Mouse (Mus musculus): Measurements from ENCODE around the gene Taar9.
A peak's percentile ranks its signal among the peaks of the same experiment; 100 is the strongest.
"Not testable (repeated sequence)": the region's sequence is repeated elsewhere in the genome, so short reads cannot be mapped to it uniquely, and the experiment has no call there.

Gene Taar9

DNA sequence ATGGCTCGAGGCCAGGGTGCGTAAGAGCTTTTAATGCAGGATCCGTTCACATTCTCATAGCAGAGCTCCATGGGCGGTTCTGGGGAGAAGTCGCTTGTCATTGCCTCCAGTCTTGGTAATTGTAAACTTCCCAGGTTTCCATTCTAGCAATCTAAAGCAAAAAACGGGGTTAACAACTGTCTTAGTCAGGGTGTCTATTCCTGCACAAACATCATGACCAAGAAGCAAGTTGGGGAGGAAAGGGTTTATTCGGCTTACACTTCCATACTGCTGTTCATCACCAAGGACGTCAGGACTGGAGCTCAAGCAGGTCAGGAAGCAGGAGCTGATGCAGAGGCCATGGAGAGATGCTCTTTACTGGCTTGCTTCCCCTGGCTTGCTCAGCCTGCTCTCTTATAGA lies at the start of gene Taar9:
Taar9 (minus strand) TSS at position 101 of the 400 bp plus-strand sequence.
- not testable (repeated sequence) for DNase-seq (ENCODE audit: low read depth, low spot score)

DNA sequence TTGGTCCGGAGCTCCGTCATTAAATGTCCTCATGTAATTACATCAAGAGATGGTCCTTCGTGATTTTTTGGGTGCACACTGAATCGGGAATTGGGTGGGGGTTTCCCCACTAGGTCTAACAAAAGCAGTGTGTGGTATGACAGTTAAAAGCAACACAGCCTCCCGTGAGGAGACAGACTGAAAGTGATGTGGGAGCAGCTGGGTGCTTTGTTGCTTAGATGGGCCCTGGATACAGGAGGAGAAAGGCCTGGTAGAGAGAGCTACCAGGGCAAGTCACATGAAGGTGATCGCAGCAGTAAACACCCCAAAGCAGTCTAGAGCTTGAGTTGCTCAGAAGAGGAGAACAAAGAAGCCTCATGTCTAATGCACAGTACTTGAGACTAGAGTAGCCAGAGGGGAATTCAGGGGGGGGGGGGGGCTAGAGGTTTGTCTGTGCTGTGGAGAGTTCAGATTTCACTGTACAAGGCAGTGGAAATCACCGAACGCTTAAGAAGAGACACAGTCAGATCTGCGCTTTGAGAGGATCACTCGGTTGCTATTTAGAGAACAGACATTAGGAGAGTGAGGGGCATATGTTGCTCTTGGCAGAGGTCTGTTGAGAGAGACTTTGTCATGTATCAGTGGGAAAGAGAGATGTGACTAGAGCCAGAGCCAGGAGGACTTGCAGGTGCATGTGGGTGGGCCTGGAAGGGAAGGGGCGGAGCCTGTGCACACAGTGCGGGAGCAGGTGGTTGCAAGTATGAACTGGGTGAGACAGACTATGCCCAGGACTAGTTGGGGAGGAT lies 49.3 kb upstream of the Taar9 start:
- no peak for DNase-seq (ENCODE audit: low read depth, low spot score)

DNA sequence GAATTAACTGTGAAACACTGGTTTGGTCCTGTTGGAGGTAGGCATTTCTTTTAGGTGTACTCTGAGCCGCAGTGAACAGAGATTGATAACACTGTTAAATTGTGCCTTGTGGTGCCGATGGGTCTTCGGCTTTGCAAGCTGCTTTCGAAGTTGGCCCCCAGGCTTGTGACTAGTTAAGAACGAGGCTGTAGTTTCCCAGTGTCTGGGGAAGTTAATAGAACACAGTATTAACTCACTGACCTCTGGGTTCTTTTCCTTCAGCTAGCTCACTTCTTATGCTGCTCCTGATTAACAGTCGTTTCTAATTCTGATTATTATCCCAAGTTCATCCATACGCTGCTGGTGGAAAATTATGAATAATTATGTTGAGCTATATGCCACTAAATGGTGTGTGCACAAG lies 40.8 kb upstream of the Taar9 start:
- no peak for DNase-seq (ENCODE audit: low read depth, low spot score)

DNA sequence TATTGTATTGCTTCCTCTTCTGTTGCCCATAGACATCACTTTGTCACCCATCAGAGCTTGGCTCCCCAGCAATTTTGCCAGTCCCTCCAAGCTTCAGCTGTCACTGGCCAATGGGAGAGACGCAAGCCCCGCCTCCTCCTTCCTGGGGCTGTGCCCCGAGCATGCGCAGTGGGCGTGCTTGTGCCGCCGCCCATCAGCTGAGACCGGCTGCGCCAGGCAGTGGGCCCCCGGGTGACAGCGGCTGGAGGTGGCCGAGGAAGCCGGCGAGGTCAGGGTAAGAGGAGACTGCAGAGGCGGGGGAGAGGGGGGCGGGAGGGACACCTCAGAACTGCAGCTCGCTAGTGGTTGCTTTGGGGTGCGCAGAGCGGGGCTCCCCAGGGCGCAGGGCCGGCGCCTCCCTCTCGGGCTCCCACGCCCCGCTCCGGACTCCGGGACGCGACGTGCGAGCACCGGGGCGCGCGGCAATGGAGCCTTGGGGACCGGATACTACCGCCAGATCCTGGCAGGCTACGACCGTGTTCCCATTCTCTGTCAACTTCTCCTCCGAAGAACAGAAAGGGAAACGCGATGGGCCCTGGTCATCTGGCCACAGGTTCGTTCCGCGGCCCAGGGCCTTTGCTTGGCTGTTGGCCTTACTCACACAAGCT lies 39.9 kb upstream of the Taar9 start, which contains the start of gene Stx7:
Stx7 (plus strand) TSS at position 168 of the 647 bp plus-strand sequence.
- DNase-seq (ENCODE audit: low read depth, low spot score) = peak; percentile 83

DNA sequence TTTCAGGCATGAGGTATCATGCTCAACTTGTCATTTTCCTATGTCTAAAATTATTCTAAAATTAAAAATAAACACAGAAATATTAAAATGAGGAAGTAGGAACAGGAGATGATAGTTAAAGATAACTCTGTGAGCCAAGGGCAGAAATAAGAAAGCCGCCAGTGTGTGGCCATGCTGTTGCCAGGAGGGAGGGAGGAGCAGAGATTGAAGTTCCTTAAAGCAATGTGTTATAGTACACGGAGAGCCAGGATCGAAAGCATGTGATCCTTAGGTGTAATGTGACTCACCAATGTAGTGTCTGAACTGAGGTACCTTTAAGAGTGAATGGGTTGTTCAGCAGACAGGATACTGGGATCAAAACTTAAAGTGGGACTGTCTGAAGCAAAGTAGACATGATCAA lies 33.4 kb upstream of the Taar9 start:
- no peak for DNase-seq (ENCODE audit: low read depth, low spot score)

DNA sequence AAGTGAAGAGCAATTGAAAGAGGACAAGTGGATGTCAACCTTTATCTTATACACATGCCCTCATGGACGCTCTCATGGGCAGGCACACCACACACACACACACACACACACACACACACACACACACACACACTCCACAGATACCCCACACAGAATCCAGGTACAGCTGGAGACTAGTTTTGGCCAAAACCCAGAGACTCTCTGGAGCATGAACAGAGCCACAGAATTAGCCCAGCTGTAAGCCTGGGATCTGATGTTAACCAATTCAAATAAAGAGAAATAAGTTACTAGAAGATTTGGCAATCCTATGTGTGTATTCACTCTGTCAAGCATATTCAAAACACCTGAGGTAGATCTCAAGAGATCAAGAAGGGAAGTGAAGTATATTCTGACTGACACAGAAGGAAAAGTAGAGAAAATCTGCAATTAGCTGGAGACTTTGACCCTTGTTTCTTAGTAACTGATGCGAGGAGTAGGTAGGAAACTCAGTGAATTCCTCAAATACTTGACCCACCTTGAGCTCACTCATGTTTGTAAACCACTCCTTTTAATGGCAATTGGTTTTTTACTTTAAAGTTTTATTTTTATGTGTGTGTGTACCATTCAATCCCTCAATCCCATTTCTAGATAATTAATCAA lies 29.4 kb upstream of the Taar9 start:
- no peak for DNase-seq (ENCODE audit: low read depth, low spot score)

DNA sequence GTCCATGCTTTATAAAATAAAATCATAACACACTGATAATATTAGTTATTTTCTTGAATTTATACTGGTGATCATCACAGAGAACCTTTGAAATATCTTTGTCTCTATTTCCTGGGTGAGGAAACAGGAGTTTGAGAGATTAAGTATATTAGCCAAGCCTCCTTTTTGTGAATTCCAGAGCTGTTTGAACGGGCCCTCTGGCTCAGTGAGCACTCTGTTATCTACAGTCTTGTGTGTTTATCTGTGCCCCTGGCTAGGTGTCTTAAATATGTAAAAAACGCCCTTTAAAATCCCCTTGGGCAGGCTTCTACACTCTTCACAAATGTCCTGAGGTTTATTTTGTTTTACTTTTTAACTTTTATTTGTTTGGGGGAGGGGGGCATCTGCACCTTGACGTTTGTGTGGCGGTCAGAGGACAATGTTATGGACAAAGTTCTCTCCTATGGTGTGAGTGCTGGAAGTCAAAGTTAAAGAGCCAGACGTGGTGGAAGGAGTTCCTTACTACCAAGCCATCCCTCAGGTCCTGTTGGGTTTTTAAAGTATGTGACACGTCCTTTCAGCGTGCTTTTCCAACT lies 24.8 kb upstream of the Taar9 start:
- DNase-seq (ENCODE audit: low read depth, low spot score) = no peak

DNA sequence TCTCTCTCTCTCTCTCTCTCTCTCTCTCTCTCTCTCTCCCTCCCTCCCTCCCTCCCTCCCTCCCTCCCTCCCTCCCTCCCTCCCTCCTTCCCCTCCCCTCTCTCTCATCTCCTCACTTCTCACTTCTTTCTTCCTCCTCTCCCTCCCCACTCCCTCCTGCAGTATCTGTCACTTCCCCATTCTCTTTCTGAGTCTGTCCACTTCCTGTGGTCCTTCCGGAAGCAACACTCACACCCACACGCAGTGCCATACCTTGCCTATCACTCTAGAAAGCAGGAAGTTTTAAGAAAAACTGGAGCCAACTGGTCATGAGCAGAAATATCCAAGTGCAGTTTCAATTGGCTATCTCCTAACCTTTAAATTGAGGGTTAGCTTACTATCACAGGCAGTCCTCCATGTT lies 23.8 kb upstream of the Taar9 start:
- DNase-seq (ENCODE audit: low read depth, low spot score) = no peak

DNA sequence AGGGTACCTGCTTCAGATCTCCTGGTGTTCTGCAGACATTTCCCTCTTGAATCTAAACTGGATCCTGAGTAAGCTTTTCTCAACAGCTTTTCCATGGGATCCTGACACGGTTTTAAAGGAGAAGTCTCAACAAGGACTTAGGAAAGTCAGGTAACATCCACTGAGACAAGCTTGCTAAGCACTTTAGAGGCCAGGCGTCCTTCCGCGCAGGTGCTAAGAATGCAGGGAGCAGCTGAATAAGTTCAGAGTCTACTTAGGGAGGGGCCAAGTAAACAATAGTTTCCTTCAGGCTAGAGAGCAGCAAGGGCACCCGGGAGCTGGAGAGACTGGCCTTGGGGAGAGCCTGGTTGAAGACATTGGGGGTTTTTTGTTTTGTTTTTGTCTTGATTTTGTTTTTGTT lies 22.9 kb upstream of the Taar9 start:
- no peak for DNase-seq (ENCODE audit: low read depth, low spot score)

DNA sequence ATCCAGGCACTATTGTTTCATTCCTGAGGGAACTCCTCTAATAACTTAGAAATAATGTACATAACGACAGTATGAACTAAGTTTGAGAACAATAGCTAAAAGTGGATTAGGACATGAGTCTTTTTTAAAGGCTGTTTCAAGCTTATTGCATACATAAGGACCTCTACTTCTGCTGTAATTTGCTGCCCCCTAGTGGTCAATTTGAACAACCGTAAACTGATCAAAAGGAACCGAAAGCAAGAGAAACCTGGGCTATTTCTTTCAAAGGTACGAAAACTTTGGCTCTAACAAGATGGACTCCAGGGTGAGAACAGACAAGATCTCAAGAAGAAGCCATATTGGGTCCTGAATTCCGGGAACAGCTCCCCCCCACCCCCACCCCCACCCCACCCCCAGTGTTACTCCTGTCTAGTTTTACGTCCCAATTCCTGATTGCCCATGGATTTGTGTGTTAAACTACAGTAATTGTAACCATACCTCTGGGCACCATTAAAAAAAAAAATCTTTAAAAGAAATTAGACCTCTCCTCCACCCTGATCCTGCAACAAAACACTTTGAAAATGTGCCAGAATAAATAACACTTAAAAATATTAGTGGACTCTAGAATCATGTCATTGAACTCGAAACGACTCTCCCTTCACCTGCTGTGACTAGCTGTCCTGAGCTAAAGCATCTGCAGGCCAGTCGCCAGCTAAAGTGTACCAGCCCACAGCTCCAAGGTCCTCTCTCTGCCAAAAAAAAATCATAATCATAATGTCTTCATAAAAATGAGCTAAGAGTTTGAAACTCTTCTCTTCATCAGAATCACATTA lies 22.3 kb upstream of the Taar9 start:
- DNase-seq (ENCODE audit: low read depth, low spot score) = peak; percentile 40

DNA sequence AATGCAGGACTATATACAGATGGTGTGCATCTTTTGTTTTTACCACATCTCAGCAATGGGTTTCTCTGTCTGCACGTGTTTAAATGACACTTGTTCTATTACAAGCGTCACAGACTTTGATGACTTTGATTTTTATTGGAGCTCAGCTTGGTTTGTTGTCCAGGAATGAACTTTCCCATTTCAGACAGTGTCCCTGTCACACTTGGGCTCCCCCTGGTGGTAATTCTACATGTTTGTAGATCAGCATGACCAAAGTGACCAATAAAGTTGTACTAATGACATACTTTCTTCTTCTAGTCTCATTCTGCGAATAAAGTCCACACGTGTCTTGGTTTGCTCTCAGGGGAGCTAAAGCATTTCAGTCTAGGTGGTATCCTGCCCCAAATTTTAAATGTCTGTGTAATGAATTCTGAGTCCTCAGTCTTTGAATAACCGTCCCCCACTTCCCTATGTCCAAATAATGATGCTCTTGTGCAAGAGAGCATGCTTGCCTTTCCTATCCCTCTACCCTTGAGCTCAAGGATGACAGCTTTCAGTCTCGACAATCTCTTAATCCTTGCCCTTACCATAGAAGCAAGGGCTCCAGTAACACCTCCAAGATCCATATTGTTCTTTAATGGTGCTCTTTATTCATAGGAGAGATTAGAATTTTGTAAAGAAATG lies 1.9 kb upstream of the Taar9 start:
- DNase-seq (ENCODE audit: low read depth, low spot score) = peak; percentile 34

DNA sequence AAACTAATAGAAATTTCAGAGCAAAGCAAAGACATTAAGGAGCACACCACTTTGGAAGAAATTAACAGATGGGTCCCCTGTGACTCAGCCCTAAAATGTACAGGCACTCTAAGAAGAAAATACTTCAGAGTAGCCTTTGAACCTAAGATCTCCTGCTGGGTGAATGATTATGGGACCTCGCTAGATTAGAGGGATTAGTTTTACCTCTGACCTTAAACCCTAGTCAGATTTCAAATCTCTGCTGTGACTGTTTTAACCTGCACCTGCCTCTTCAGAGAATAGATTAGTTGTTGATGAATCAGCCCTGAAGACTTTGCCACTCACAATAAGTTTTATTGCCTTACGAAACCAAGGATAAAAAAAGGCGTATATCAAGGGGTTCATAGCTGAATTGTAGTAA lies 1.1 kb downstream of the Taar9 start:
- no peak for DNase-seq (ENCODE audit: low read depth, low spot score)

DNA sequence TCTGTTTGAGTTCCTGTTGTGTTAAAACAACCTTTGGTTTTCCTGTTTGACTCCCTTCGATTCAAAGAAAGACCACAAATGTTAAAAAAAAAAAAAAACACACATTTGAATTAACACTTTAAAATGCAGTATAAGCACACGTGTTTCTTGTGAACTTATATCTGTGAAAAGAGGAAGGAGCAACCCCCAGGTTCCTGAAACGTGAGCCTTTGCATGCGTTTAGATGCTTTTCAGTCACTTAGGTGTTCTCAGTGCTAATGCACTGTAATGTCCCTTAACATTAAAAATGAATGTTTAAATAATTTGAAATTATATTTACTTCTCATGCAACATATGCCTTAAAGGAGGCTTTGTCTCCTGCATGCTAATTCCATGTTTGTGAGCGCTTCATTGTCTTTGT lies 1.6 kb downstream of the Taar9 start:
- DNase-seq (ENCODE audit: low read depth, low spot score) = no peak

DNA sequence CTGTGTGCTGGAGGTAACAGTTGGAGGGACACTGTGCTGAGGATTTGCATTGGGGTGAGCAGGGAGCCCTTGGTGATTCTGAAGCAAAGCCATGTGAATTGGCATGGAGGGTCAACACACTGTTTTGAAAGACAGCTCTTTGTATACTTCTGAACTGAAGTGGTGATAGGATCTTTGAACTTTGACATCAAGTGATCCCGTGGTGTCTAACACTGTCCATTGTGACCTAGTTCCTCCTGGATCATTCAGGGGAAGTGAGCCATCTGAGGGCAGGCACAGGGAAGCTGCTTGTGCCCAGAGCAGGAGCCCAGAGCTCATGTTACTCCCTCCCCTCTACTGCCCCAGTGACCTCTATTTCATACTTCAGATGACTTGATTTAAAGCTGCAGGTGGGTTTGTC lies 6.0 kb downstream of the Taar9 start:
- not testable (repeated sequence) for DNase-seq (ENCODE audit: low read depth, low spot score)

DNA sequence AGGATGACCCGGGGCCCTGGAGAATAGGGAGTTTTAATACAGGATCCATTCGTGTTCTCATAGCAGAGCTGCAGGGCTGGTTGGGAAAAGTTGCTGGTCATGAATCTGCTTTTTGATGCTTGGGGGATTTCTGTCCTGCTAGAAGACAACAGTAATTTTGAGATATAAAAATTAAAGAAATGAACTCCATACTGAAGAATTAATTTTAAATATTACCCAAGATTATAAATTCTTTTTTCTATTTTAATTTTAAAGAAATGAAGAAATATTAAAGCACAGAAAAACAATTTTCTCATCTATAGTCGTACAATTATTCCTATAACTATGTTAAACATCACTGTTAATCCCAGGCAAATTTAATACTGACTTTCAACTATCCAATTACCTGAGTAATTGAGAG lies 7.5 kb downstream of the Taar9 start, which contains the start of gene Taar8c:
Taar8c (minus strand) TSS at position 101 of the 400 bp plus-strand sequence.
- DNase-seq (ENCODE audit: low read depth, low spot score) = not testable (repeated sequence)

DNA sequence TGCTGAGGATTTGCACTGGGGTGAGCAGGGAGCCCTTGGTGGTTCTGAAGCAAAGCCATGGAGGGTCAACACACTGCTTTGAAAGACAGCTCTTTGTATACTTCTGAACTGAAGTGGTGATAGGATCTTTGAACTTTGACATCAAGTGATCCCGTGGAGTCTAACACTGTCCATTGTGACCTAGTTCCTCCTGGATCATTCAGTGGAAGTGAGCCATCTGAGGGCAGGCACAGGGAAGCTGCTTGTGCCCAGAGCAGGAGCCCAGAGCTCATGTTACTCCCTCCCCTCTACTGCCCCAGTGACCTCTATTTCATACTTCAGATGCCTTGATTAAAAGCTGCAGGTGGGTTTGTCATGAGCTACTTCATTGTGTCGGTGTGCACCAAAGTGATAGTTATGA lies 12.3 kb downstream of the Taar9 start:
- not testable (repeated sequence) for DNase-seq (ENCODE audit: low read depth, low spot score)

DNA sequence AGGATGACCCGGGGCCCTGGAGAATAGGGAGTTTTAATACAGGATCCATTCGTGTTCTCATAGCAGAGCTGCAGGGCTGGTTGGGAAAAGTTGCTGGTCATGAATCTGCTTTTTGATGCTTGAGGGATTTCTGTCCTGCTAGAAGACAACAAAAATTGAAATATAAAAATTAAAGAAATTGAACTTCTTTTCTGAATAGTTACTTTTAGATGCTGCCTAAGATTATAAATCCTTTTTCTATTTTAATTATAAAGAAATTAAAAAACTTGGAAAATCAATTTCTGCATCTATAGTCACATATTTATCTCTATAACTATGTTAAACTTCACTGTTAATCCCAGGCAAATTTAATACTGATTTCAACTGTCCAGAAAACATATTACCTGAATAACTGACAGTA lies 17.1 kb downstream of the Taar9 start, which contains the start of gene Taar8b:
Taar8b (minus strand) TSS at position 101 of the 400 bp plus-strand sequence.
- no peak for DNase-seq (ENCODE audit: low read depth, low spot score)

DNA sequence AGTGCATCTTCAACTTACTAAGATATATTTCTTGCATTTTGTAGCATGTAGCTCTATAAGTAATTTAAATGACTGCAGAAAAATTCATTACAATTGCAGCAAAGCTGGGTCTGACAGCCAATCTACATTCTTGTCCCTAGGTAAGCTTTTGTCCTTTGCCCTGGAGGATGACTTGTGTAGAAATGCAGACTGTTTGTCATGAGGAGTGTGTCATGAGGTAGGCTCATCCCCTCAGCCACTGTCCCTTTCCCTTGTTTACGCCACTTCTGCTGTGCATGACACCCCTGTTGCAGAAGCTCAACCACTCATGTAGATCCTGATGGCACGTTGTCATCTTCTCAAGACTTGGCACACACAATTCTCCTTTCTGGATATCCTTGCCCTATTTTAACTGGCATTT lies 22.2 kb downstream of the Taar9 start:
- DNase-seq (ENCODE audit: low read depth, low spot score) = no peak

DNA sequence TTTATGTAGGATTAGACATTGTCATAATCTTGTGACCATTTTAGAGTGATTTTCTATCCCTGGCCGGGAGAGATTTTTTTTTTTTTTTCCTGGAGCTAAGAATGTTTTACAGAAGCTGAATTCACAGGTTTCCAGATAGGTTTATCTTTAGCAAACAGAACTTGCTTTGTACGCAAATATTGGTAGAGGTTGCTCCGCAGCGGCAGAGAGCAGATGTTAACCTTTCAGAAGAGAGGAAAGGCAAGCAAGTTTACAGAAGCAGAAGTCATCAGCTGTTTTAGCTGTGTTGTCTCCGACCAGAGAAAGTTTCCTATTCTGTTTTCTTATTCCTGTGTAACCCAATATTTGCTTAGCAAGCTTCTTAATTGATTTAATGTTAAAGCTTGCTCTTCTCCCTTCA lies 22.8 kb downstream of the Taar9 start:
- no peak for DNase-seq (ENCODE audit: low read depth, low spot score)

DNA sequence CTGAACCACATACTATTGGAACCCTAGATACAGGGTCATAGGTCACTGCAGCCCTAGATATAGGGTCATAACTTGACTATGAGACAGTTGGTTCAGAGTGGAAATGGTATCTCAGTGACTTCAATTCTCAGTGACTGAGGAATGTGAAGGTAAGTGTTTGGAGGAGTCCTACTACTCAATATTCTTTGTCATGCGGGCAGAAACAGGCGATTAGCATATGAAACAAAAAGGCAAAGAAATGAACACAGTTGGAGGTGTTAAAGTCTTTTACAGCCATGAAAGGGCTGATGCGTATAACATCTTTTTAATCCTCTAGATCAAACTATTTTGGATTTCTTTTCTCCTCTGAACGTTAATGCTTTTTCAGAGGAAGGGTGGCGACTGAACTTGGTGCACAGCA lies 23.4 kb downstream of the Taar9 start:
- DNase-seq (ENCODE audit: low read depth, low spot score) = no peak

DNA sequence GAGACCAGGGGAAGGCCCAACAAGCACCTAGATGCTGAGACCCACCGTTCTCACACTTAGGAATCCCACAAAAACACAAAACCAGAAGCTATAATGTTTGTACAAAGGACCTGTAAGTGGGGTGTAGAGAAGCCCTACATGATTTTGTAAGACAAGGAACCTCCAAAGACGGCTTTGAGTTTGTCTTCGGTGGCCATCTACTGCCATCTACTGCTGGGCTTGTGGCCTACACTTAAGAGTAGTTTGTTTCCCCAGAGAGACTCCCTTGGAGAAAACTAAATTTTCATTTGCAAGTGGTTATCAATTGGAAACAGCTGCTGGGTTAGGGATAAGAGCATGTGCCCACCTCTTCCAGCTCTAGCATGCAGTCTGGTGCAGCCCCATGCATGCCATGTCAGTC lies 29.2 kb downstream of the Taar9 start:
- DNase-seq (ENCODE audit: low read depth, low spot score) = peak; percentile 6

Data from retina, adult 2 months (tissue).